Mouse (Mus musculus): ENCODE results near the gene Hoxa7. TPM values are rescaled to one million over a fixed set of nuclear protein-coding genes. Genes with fewer than 3 reads are reported as not detected.
A peak's percentile ranks its signal among the peaks of the same experiment; 100 is the strongest.

Gene Hoxa7
- total RNA-seq, 1 experiment = 0.89 TPM

DNA sequence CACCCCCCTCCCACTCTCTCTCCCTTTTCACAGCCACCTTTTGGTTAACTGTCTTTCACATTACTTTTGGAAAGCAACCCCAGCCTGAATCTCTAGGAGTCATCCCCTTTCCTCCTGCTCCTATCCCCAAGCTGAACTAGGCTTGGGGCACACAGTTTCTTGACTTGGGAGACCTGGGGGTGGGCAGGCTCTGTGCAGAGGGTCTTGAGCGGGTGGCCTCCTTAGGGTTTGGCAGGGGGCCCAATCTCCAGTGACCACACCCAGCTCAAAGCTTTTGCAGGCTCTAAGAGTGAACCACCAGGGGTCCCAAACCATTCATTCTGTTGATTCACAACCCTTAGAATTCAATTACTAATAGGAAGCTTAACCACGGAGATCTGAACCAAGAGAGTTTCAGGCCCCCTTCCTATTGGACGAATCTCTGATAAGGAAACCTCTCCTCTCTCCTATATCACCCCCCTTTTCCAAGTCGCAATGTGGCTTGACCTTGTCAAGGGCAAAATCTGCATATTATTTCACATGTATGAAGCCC, 21.2 kb upstream of the Hoxa7 start:
- in situ Hi-C loops (cut with MboI; ENCODE audit: low sequenced_read_pairs in 2 of 2, unreplicated experiment in 2 of 2) = no loop called here

DNA sequence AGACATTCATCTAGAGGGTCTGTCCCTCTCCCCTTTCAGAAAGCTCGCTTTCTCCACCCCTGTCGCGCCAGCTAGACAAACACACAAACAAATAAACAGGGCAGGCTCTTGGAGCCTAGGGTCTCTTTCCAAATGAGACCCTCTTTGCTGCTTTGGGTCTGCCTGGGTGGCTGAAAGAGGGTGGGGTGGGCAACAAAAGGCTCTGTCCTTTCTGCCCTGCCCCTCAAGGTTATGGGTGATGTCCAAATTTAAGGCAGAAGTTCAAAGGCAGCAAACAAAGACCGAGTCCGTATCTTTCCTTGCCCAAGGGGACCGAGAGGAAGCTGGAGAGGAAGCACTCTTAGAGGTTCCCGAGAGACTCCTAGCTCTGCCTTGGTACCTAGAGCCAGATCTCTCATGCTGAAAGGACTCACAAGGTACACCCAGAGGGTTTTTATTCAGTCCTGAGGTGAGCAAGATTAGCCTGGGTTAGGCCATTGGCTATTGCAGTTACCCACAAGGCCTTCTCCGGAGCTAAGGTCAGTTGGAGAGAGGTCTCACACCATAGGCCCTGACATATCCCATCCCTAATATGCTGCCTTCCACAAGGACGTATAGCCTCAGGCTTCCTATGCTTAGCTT, 19.5 kb upstream of the Hoxa7 start:
- Histone ChIP-seq H3K9me3 (ENCODE audit: control insufficient read depth, insufficient read depth, low read depth, low read length) (no peaks in the 10 kb centered on the region), H3K4me3 (ENCODE audit: insufficient read depth in 1 of 2, low read depth in 1 of 2, low read length in 2 of 2, poor library complexity in 1 of 2, severe bottlenecking in 1 of 2) (no peak overlapping the region), H3K4me1 (ENCODE audit: control insufficient read depth in 2 of 2, insufficient read depth in 2 of 2, low read length in 2 of 2, poor library complexity in 1 of 2) (peaks cover 0 to 6% of the 10 kb centered on the region in 2 experiments; a peak in 2 of 4 replicates), H3K27ac (ENCODE audit: insufficient read depth, low read depth, low read length, poor library complexity, severe bottlenecking) (no peak overlapping the region), H3K36me3 (ENCODE audit: control insufficient read depth, insufficient read depth, low read length, poor library complexity, severe bottlenecking) (no peaks in the 10 kb centered on the region), H3K9ac (ENCODE audit: insufficient read depth, low read depth, low read length, poor library complexity, severe bottlenecking) (no peak overlapping the region)
- in situ Hi-C loops (cut with MboI; ENCODE audit: low sequenced_read_pairs in 2 of 2, unreplicated experiment in 2 of 2) = no loop called here
- TF ChIP-seq MAFK (IDR thresholded peaks at IDR 0.05; ENCODE audit: insufficient read depth, low read depth, low read length) = no peak
- TF ChIP-seq ZNF384 (IDR thresholded peaks at IDR 0.05; ENCODE audit: low read depth, low read length) = no peak
- DNase-seq (ENCODE audit: low read depth, low spot score) = no peak

More for the DNA sequence above, 21.2 kb upstream of the Hoxa7 start:
- Histone ChIP-seq H3K36me3 (ENCODE audit: control insufficient read depth, insufficient read depth, low read length, poor library complexity, severe bottlenecking) (no peaks in the 10 kb centered on the region), H3K9ac (ENCODE audit: insufficient read depth, low read depth, low read length, poor library complexity, severe bottlenecking) (no peak overlapping the region), H3K4me1 (ENCODE audit: control insufficient read depth in 2 of 2, insufficient read depth in 2 of 2, low read length in 2 of 2, poor library complexity in 1 of 2) (peaks cover 0 to 6% of the 10 kb centered on the region in 2 experiments; a peak in 2 of 4 replicates), H3K9me3 (ENCODE audit: control insufficient read depth, insufficient read depth, low read depth, low read length) (no peaks in the 10 kb centered on the region), H3K27ac (ENCODE audit: insufficient read depth, low read depth, low read length, poor library complexity, severe bottlenecking) (no peak overlapping the region), H3K4me3 (ENCODE audit: insufficient read depth in 1 of 2, low read depth in 1 of 2, low read length in 2 of 2, poor library complexity in 1 of 2, severe bottlenecking in 1 of 2) (no peak overlapping the region)
- no peak for DNase-seq (ENCODE audit: low read depth, low spot score)
- TF ChIP-seq ZC3H11A (IDR thresholded peaks at IDR 0.05; ENCODE audit: borderline replicate concordance, low read depth, low read length) (no peak), HCFC1 (IDR thresholded peaks at IDR 0.05; ENCODE audit: borderline replicate concordance, insufficient read depth, low read length) (no peak), CHD2 (IDR thresholded peaks at IDR 0.05; ENCODE audit: low read depth, low read length) (no peak), MAFK (IDR thresholded peaks at IDR 0.05; ENCODE audit: insufficient read depth, low read depth, low read length) (no peak), ZNF384 (IDR thresholded peaks at IDR 0.05; ENCODE audit: low read depth, low read length) (no peak)

DNA sequence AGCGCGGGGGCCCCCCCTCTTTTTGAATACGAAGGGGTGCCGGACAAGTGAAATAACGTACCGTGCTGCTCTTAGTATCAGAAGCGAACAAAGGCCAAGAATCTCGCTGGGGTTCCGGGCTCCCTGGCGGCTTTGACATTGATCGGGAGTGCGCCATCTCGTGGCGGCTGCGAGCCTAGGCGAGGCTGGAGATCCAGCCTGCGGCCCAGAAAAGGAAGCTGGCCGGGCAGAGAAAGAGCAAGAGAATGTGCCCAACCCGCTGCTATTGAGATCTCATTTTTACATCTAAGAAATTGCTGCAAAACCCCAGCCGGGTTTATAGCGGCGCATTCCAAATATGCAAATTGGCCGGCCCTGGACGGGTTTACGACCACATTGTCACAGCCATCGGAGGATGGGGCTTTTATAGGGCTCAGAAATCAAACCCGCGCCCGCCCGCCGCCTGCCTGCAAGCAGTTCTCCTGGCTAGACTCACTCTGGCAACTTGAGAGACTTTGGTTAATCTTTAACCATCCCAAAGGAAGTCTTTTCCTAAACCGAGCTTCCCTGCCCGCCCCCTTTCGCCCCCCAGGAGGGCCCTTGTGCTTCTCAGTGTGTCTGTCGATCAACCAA, 18.8 kb upstream of the Hoxa7 start, which contains the start of gene Hoxa10:
Gene Hoxa10, minus strand, starts transcription at position 466 of the 612 bp plus-strand sequence.
- H3K4me3 ChIP-seq (ENCODE audit: insufficient read depth in 1 of 2, low read depth in 1 of 2, low read length in 2 of 2, poor library complexity in 1 of 2, severe bottlenecking in 1 of 2) = peak within 1 kb of the TSS in 1 of 2 experiments; percentile 30; a peak in 1 of 4 replicates
- H3K9me3 ChIP-seq (ENCODE audit: control insufficient read depth, insufficient read depth, low read depth, low read length) = no peaks in the 10 kb centered on the region
- no peaks in the 10 kb centered on the region for H3K36me3 ChIP-seq (ENCODE audit: control insufficient read depth, insufficient read depth, low read length, poor library complexity, severe bottlenecking)
- TF ChIP-seq CHD2 (IDR thresholded peaks at IDR 0.05; ENCODE audit: low read depth, low read length) (no peak), ZNF384 (IDR thresholded peaks at IDR 0.05; ENCODE audit: low read depth, low read length) (no peak), ZC3H11A (IDR thresholded peaks at IDR 0.05; ENCODE audit: borderline replicate concordance, low read depth, low read length) (no peak), HCFC1 (IDR thresholded peaks at IDR 0.05; ENCODE audit: borderline replicate concordance, insufficient read depth, low read length) (no peak), MAFK (IDR thresholded peaks at IDR 0.05; ENCODE audit: insufficient read depth, low read depth, low read length) (no peak)
- peaks cover 0 to 6% of the 10 kb centered on the region in 2 experiments; a peak in 2 of 4 replicates for H3K4me1 ChIP-seq (ENCODE audit: control insufficient read depth in 2 of 2, insufficient read depth in 2 of 2, low read length in 2 of 2, poor library complexity in 1 of 2)
- no peak for DNase-seq (ENCODE audit: low read depth, low spot score)
- no peak within 1 kb of the TSS for H3K9ac ChIP-seq (ENCODE audit: insufficient read depth, low read depth, low read length, poor library complexity, severe bottlenecking)
- H3K27ac ChIP-seq (ENCODE audit: insufficient read depth, low read depth, low read length, poor library complexity, severe bottlenecking) = no peak within 1 kb of the TSS
- in situ Hi-C loops (cut with MboI; ENCODE audit: low sequenced_read_pairs in 2 of 2, unreplicated experiment in 2 of 2) = no loop called here

DNA sequence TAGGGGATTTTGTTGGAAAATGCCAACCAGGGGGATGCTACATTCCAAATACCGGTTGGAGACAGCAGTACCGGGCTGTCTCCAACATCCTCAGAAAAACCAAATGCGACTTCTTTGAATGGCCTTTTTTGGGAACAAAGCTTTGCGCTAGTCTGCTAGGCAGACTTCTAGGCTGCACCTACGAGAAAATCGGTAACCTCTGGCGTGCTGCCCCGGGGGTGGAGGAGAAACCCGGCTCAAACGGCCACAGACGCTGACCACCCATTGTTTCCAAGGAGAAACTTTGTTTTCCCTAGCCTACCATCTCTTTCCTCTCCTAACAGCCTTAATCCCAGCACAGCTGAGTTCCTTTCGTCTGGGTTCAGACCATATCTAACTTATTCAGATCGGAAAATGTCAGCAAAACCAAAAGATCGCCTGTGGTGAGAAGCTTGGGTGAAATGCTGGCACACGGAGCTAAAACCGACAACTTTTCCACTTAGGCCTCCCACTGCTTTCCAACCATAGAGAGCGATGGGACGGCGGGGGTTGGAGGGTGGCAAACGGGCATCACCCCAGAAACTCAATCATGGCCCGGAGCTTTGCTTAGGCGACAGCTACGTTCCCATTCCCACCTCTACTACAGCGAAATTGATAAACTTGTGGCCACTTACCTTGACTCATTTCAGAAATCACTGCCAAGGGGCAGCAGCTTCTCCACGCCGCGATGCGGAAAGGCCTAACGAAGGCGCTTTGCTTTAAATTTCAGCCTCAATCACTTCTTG, 18.2 kb upstream of the Hoxa7 start:
- Histone ChIP-seq H3K4me1 (ENCODE audit: control insufficient read depth in 2 of 2, insufficient read depth in 2 of 2, low read length in 2 of 2, poor library complexity in 1 of 2) (peaks cover 0 to 6% of the 10 kb centered on the region in 2 experiments; a peak in 2 of 4 replicates), H3K9ac (ENCODE audit: insufficient read depth, low read depth, low read length, poor library complexity, severe bottlenecking) (no peak overlapping the region), H3K36me3 (ENCODE audit: control insufficient read depth, insufficient read depth, low read length, poor library complexity, severe bottlenecking) (no peaks in the 10 kb centered on the region), H3K27ac (ENCODE audit: insufficient read depth, low read depth, low read length, poor library complexity, severe bottlenecking) (no peak overlapping the region), H3K9me3 (ENCODE audit: control insufficient read depth, insufficient read depth, low read depth, low read length) (no peaks in the 10 kb centered on the region), H3K4me3 (ENCODE audit: insufficient read depth in 1 of 2, low read depth in 1 of 2, low read length in 2 of 2, poor library complexity in 1 of 2, severe bottlenecking in 1 of 2) (peak overlapping the region in 1 of 2 experiments; percentile 30; a peak in 1 of 4 replicates)
- DNase-seq (ENCODE audit: low read depth, low spot score) = no peak
- TF ChIP-seq MAFK (IDR thresholded peaks at IDR 0.05; ENCODE audit: insufficient read depth, low read depth, low read length) (no peak), HCFC1 (IDR thresholded peaks at IDR 0.05; ENCODE audit: borderline replicate concordance, insufficient read depth, low read length) (no peak), CHD2 (IDR thresholded peaks at IDR 0.05; ENCODE audit: low read depth, low read length) (no peak), ZC3H11A (IDR thresholded peaks at IDR 0.05; ENCODE audit: borderline replicate concordance, low read depth, low read length) (no peak), ZNF384 (IDR thresholded peaks at IDR 0.05; ENCODE audit: low read depth, low read length) (no peak)
- in situ Hi-C loops (cut with MboI; ENCODE audit: low sequenced_read_pairs in 2 of 2, unreplicated experiment in 2 of 2) = no loop called here

All from ES-E14 (cell line).